Mouse (Mus musculus) heart, adult 2 months (tissue): ENCODE data around the gene Irf7.

Experiments
- CTCF ChIP-seq: fragments of 200-600 bp; IDR thresholded peaks from 2 replicates; pipeline ENCODE4 v1.8.1; 2022; ENCODE audit warnings: antibody characterized with exemption, mild to moderate bottlenecking, moderate library complexity
- POLR2A ChIP-seq: fragments of 200-500 bp; IDR thresholded peaks from 2 replicates; pipeline ENCODE4 v1.6.1; 2011; ENCODE audit warnings: mild to moderate bottlenecking, low read depth, low read length, control low read depth; ENCODE audit not compliant: insufficient read depth

DNA sequence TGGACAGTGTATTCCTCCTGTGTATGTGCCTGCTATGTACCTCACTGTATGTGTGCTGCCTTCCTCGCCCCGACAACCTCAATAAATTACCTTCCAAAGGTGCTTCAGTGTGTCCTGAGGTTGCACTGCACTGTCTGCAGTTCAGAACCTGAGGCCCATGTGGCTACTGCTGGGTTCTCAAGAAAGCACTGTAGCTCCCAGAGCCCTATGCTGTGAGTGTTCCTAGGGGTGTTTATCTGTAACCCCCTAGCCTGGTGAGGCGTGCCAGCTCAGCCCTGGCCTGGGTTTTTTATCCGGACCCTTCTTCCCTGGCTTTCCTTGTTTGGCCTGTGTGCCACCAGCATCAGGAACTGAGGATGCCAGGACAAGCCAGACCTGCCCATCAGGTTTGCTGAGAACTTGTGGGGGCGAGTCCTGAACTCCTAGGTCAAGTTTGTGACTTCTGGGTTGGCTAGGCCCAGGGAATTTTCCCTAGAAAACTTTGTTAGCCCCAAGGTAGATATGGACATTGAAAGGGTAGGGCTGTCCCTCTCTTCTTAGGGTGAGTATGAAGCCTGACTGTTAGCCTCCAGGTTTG lies 47.6 kb downstream of the Irf7 start:
- TF ChIP-seq CTCF (no peak), POLR2A (no peak)
